Mouse (Mus musculus): Measurements from ENCODE around the gene Abr.

DNA sequence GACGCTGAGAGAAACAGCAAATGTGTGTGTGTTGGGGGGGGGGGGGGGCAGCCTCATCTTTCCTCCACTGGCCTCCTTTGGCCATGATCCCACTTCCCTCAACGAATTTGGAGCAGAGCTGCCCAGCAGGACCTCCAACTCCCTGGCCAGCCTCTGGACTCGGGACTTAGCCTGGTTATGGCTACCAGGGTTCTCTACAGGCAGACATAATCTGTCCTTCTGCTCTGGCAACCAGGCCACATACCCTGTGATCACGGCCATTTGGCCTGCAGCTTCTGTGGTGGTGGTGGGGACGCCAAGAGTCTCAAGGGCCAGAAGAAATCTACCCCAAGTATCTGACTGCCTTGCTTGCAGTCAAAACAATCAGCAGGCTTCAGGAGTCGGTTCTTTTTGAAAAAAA lies 249.6 kb downstream of the Abr start:
- TF ChIP-seq CTCF (IDR thresholded peaks at IDR 0.05; ENCODE audit: low read depth, low read length): no peak
- no peak for TF ChIP-seq POLR2A (IDR thresholded peaks at IDR 0.05; ENCODE audit: insufficient read depth, low read length)
- no peak for TF ChIP-seq EP300 (IDR thresholded peaks at IDR 0.05; ENCODE audit: insufficient read depth, low read depth, low read length)
